Mouse (Mus musculus): ENCODE data around the gene Coa7. TPM values are rescaled to one million over a fixed set of nuclear protein-coding genes. Genes with fewer than 3 reads are reported as not detected.

The Coa7 gene
- total and polyA plus RNA-seq, 3 experiments, result 11.1 to 40.1 (median 29.5) TPM

DNA sequence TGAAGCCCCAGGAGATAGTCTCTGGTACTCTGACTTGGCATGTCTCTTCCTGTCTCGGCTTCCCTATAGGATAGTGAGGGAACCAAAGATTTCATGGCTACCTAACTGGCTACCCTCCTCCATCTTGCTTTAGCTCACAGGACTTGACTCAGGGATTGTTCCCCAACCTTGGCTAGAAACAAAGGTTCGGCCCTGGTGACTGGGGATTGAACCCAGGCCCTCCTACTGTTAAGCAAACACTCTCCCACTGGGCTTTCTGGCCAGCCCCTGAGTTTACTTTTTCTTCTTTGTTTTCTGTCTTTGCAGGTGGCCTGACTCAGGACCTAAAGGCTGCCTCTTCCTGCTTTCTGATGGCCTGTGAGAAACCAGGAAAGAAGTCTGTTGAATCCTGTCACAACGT is 9.9 kb downstream of the Coa7 start:
- H3K27ac ChIP-seq, result no peak overlapping the region
- no peaks in the 10 kb centered on the region for H3K79me2 ChIP-seq (replicated peaks; ENCODE audit: control insufficient read depth, insufficient read depth, low read length)
- H3K4me3 ChIP-seq, result no peak overlapping the region
- H3K27me3 ChIP-seq (ENCODE audit: control insufficient read depth, insufficient read depth, low read length), result no peaks in the 10 kb centered on the region
- no peak for DNase-seq
- no peak for TF ChIP-seq CTCF (IDR thresholded peaks at IDR 0.05)
- peaks cover 1% of the 10 kb centered on the region; the same call in 1 of the 2 replicates for H3K4me1 ChIP-seq (ENCODE audit: control insufficient read depth, insufficient read depth, low read length)
- WGBS, result 53% methylated on average over 3 of the region's 3 CpGs
- H3K36me3 ChIP-seq (ENCODE audit: control insufficient read depth, insufficient read depth, low read length), result peaks cover 3% of the 10 kb centered on the region
- intact Hi-C loops (cut with DNase I), result loop anchor here (2.0 to 5.0 kb wide), 4 partner anchors 124 to 284 kb away; partner anchors contain the start of genes Orc1 and Prpf38a
- H3K9ac ChIP-seq (ENCODE audit: low read depth, low read length), result no peak overlapping the region

- Histone ChIP-seq H3K4me3 (no peak overlapping the region), H3K9ac (ENCODE audit: low read depth, low read length) (no peak overlapping the region), H3K4me1 (ENCODE audit: control insufficient read depth, insufficient read depth, low read length) (peaks cover 1% of the 10 kb centered on the region; the same call in 1 of the 2 replicates), H3K27me3 (ENCODE audit: control insufficient read depth, insufficient read depth, low read length) (no peaks in the 10 kb centered on the region), H3K79me2 (replicated peaks; ENCODE audit: control insufficient read depth, insufficient read depth, low read length) (no peaks in the 10 kb centered on the region), H3K27ac (no peak overlapping the region), H3K36me3 (ENCODE audit: control insufficient read depth, insufficient read depth, low read length) (peaks cover 3% of the 10 kb centered on the region)
- no peak for TF ChIP-seq CTCF (IDR thresholded peaks at IDR 0.05)
- TF ChIP-seq POLR2A (IDR thresholded peaks at IDR 0.05; ENCODE audit: insufficient read depth, low read depth, low read length), result no peak
- no peak for TF ChIP-seq EP300 (IDR thresholded peaks at IDR 0.05; ENCODE audit: insufficient read depth, low read depth, low read length)
- no peak for DNase-seq
- whole genome bisulfite sequencing, result 68% methylated on average over 9 of the region's 9 CpGs
- intact Hi-C loops (cut with DNase I), result loop anchor here (2.0 to 5.0 kb wide), 4 partner anchors 124 to 284 kb away; partner anchors contain the start of genes Orc1 and Prpf38a
Measured at GRCm38 (mm10) chr4:108338321-108338733, 10.4 kb downstream of the Coa7 start.

- H3K27me3 ChIP-seq (ENCODE audit: control insufficient read depth, insufficient read depth, low read length), result no peaks in the 10 kb centered on the region
- H3K4me1 ChIP-seq (ENCODE audit: control insufficient read depth, insufficient read depth, low read length), result peaks cover 1% of the 10 kb centered on the region; the same call in 1 of the 2 replicates
- H3K4me3 ChIP-seq, result no peak overlapping the region
- no peaks in the 10 kb centered on the region for H3K79me2 ChIP-seq (replicated peaks; ENCODE audit: control insufficient read depth, insufficient read depth, low read length)
- 78% methylated on average over 10 of the region's 10 CpGs for WGBS
- TF ChIP-seq POLR2A (IDR thresholded peaks at IDR 0.05; ENCODE audit: insufficient read depth, low read depth, low read length) (no peak), EP300 (IDR thresholded peaks at IDR 0.05; ENCODE audit: insufficient read depth, low read depth, low read length) (no peak), CTCF (IDR thresholded peaks at IDR 0.05) (no peak)
- intact Hi-C loops (cut with DNase I), result loop anchor here (2.0 to 5.0 kb wide), 4 partner anchors 123 to 283 kb away; partner anchors contain the start of genes Orc1 and Prpf38a
- no peak overlapping the region for H3K9ac ChIP-seq (ENCODE audit: low read depth, low read length)
- H3K27ac ChIP-seq, result no peak overlapping the region
- no peak for DNase-seq
- peaks cover 3% of the 10 kb centered on the region for H3K36me3 ChIP-seq (ENCODE audit: control insufficient read depth, insufficient read depth, low read length)
Measured at GRCm38 (mm10) chr4:108338811-108339210, 10.9 kb downstream of the Coa7 start.

- Histone ChIP-seq H3K79me2 (replicated peaks; ENCODE audit: control insufficient read depth, insufficient read depth, low read length) (no peaks in the 10 kb centered on the region), H3K4me3 (no peak overlapping the region), H3K9ac (ENCODE audit: low read depth, low read length) (no peak overlapping the region), H3K27me3 (ENCODE audit: control insufficient read depth, insufficient read depth, low read length) (no peaks in the 10 kb centered on the region), H3K4me1 (ENCODE audit: control insufficient read depth, insufficient read depth, low read length) (peaks cover 1% of the 10 kb centered on the region; the same call in 1 of the 2 replicates), H3K36me3 (ENCODE audit: control insufficient read depth, insufficient read depth, low read length) (peaks cover 3% of the 10 kb centered on the region), H3K27ac (no peak overlapping the region)
- DNase-seq, result peak in 1 of 2 experiments; percentile 53
- intact Hi-C loops (cut with DNase I), result loop anchor here (2.0 to 5.0 kb wide), 4 partner anchors 123 to 283 kb away; partner anchors contain the start of genes Orc1 and Prpf38a
- 18% methylated on average over 4 of the region's 4 CpGs for WGBS
- TF ChIP-seq EP300 (IDR thresholded peaks at IDR 0.05; ENCODE audit: insufficient read depth, low read depth, low read length), result peak; percentile 72; the same call in 1 of the 2 replicates
- TF ChIP-seq CTCF (IDR thresholded peaks at IDR 0.05), result peak; percentile 88; the same call in 1 of the 2 replicates
- no peak for TF ChIP-seq POLR2A (IDR thresholded peaks at IDR 0.05; ENCODE audit: insufficient read depth, low read depth, low read length)
Measured at GRCm38 (mm10) chr4:108339277-108339690, 11.3 kb downstream of the Coa7 start.

DNA sequence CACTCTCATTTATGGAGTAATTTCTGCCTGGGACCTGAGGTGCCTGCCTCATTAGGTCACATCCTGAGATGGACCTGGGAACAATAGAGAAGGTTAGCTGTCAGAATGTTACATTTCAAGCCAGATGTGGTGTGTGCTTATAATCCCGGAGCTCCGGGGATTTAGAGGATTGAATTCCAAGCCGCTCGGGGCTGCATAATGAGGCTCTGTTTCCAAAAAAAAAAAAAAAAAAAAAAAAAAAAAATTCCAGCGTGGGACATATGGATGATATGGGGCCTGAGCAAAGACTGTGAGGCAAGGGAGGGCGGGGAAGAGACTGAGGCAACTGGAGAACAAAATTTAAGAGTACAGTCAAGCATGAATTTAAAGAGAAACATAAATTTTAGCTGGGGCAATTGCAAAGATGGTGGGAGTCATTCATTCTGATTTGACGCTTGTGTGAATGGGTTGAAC is 16.7 kb downstream of the Coa7 start:
- no peak for TF ChIP-seq CTCF (IDR thresholded peaks at IDR 0.05)
- TF ChIP-seq EP300 (IDR thresholded peaks at IDR 0.05; ENCODE audit: insufficient read depth, low read depth, low read length), result 0 out of 2 replicates have a peak, but pooled peaks have one; percentile 19
- TF ChIP-seq POLR2A (IDR thresholded peaks at IDR 0.05; ENCODE audit: insufficient read depth, low read depth, low read length), result no peak

DNA sequence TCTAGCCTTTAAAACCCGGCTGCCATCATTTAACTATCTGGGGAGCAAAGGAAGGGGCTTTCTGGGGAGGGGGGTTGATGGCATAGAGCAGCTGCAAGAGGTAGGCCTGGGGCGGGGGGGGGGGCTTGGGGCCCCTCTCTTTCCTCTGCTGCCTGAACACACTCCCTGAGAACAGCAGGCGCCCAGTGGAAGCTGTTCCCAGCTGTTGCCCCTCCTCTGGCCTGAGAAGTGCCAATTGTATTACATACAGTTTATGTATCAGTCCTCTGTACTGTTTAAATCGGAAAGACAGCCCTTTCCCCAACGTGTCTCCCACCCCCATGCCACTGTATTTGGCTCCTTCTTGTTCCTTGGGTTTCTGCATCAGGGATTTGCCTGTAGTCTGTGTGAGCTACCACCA is 17.9 kb downstream of the Coa7 start:
- Histone ChIP-seq H3K27ac (no peak overlapping the region), H3K4me3 (no peak overlapping the region), H3K9ac (ENCODE audit: low read depth, low read length) (no peak overlapping the region), H3K27me3 (ENCODE audit: control insufficient read depth, insufficient read depth, low read length) (no peaks in the 10 kb centered on the region), H3K36me3 (ENCODE audit: control insufficient read depth, insufficient read depth, low read length) (peaks cover 5% of the 10 kb centered on the region; the same call in 1 of the 2 replicates), H3K79me2 (replicated peaks; ENCODE audit: control insufficient read depth, insufficient read depth, low read length) (no peaks in the 10 kb centered on the region), H3K4me1 (ENCODE audit: control insufficient read depth, insufficient read depth, low read length) (peaks cover 20% of the 10 kb centered on the region)
- WGBS, result 54% methylated on average over 5 of the region's 5 CpGs
- no peak for DNase-seq
- intact Hi-C loops (cut with DNase I), result no loop called here
- TF ChIP-seq POLR2A (IDR thresholded peaks at IDR 0.05; ENCODE audit: insufficient read depth, low read depth, low read length), result no peak
- no peak for TF ChIP-seq EP300 (IDR thresholded peaks at IDR 0.05; ENCODE audit: insufficient read depth, low read depth, low read length)

More for the DNA sequence above, 16.7 kb downstream of the Coa7 start:
- peaks cover 5% of the 10 kb centered on the region; the same call in 1 of the 2 replicates for H3K36me3 ChIP-seq (ENCODE audit: control insufficient read depth, insufficient read depth, low read length)
- intact Hi-C loops (cut with DNase I), result loop anchor here (5.0 kb wide), 1 partner anchor 63 kb away; the partner anchor contains the start of gene Gpx7
- H3K4me1 ChIP-seq (ENCODE audit: control insufficient read depth, insufficient read depth, low read length), result peaks cover 14% of the 10 kb centered on the region
- H3K27me3 ChIP-seq (ENCODE audit: control insufficient read depth, insufficient read depth, low read length), result no peaks in the 10 kb centered on the region
- WGBS, result 34% methylated on average over 7 of the region's 7 CpGs
- DNase-seq, result no peak
- H3K27ac ChIP-seq, result peak overlapping the region; percentile 61
- no peaks in the 10 kb centered on the region for H3K79me2 ChIP-seq (replicated peaks; ENCODE audit: control insufficient read depth, insufficient read depth, low read length)
- no peak overlapping the region for H3K4me3 ChIP-seq
- H3K9ac ChIP-seq (ENCODE audit: low read depth, low read length), result no peak overlapping the region

Measured in heart, adult 2 months (tissue).